Mouse (Mus musculus): ENCODE measurements around the gene Calcoco1.
A peak's percentile ranks its signal among the peaks of the same experiment; 100 is the strongest.

The Calcoco1 gene

DNA sequence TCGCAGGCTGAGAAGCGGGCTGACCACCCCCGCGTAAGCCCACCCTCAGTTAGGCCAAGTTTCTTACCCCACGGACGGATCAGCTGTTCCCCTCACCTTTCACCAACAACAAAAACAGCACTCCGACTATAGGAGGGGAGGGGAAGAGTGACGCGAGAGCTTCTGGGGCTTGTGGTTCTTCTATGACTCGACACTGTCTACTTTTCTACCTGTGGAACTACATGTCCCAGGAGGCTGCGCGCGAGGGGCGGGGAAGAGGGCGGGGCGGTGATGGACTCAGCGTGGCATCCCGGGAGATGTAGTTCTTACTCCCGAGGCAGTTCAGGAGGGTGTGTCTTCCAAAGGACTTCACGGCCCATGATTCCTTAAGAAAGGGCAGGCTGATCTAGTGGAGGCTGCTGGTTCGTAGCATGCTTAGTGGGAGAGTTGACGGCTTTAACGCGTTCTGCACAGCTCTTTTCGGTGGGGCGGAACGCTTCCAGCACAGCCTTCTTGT lies at the start of gene Calcoco1:
Gene Calcoco1, minus strand, starts transcription at position 199 of the 496 bp plus-strand sequence.
- DNase-seq (ENCODE audit: low read depth, low spot score) = peak; percentile 99

DNA sequence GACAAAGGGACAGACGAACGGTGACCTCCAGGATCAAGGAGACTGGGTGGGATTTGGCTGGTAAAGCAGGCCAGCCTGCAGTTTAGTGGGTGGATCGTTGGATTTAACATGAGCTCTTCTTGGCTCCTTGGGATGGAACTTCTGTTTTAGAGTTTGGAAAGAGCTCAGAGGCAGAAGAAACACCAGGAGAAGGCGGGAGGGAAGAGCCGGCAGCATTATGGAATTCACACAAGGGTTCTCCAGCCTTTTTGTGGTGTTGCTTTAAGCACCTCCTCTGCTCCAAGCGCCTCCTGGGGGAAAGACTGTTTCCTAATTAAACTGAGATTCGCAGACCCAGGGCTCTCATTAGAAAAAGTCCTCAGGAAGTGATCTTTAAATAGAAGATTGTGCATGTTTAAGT lies 48.9 kb upstream of the Calcoco1 start:
- peak; percentile 45 for DNase-seq (ENCODE audit: low read depth, low spot score)

GRCm38 (mm10) chr15:102765207-102765606 lies 43.2 kb upstream of the Calcoco1 start:
- DNase-seq (ENCODE audit: low read depth, low spot score) = no peak

GRCm38 (mm10) chr15:102761745-102762378 lies 39.9 kb upstream of the Calcoco1 start:
- peak; percentile 87 for DNase-seq (ENCODE audit: low read depth, low spot score)

- DNase-seq (ENCODE audit: low read depth, low spot score) = no peak
These were observed 35.7 kb upstream of the Calcoco1 start for GRCm38 (mm10) chr15:102757686-102758085.

GRCm38 (mm10) chr15:102755053-102755452 lies 33.1 kb upstream of the Calcoco1 start:
- DNase-seq (ENCODE audit: low read depth, low spot score) = no peak

DNA sequence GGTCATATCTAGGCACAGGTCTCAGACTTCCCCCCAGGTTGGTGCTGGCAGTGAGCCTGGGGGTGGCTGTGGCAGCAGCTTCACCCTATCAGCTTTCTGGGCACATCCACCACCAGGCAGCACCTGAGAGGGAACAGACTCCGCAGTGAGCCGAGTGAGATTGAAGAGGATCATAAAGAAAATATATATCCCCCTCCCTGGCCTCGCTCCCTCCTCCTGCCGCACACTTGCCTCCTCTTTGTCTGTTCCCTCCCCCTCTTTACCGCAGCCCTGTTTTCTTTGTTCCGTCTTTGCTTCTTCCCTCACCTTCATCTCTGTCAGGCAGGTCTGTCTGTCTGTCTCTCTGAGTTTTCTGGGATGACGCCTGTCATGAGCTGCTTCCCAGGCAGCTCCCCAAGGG lies 32.4 kb upstream of the Calcoco1 start:
- DNase-seq (ENCODE audit: low read depth, low spot score) = no peak

- peak; percentile 54 for DNase-seq (ENCODE audit: low read depth, low spot score)
These were observed 31.2 kb upstream of the Calcoco1 start for GRCm38 (mm10) chr15:102753170-102753569.

DNA sequence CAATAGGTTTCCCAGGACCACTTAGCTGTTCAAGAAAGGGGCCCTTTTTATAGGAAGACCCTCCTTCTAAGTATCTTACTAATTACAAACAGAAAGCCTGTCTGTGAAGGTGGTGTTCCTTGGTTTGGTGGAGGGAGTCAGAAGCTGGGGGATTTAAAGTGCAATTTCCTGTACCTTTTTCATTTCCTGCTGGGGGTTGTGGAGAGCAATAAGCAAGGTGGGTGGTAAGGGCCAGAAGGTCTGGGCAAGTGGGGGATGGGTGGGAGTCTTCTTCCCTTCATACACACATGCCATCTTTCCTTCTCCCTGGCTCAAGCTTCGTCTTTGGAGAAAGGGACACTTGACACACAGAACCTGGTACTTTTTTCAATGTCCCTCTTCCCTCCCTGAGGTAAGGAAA lies 30.2 kb upstream of the Calcoco1 start:
- no peak for DNase-seq (ENCODE audit: low read depth, low spot score)

DNA sequence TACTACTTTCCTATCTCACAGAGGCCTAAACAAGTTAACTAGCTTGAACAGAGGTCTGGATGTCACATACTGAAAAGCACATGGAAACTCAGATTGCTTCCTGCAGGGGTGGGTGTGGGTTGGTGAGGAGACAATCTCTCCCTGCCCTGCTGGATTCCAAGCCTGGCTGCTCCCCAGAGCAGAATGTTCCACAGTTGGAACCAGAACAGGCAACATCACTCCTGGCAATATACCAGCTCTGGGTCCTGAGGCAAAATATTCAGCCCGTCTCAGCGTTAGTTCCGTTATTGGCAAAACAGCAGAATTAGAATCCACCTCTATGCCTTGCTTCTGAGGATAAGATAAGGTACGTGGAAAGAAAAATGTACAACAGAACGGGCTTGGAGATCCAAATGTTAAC lies 28.3 kb upstream of the Calcoco1 start:
- DNase-seq (ENCODE audit: low read depth, low spot score) = peak; percentile 72

DNA sequence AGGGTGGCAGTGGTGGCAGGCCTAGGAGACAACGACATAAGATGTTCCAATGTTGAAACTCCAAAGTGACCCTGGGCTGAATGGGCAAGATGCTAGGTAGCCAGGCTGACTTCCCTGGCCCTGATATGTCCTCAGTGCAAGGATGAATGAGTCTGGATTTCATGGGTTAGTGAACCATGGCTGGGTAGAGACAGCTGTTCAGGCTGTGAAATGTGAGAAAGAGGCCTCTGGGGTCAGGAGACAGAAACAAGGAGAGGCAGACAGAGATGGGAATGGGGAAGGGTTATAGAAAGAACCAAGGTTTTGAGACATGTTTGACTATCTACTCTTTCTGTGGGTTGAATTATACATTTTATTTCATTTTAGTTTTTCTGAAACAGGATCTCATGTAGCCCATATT lies 27.1 kb upstream of the Calcoco1 start:
- no peak for DNase-seq (ENCODE audit: low read depth, low spot score)

- no peak for DNase-seq (ENCODE audit: low read depth, low spot score)
These were observed 25.9 kb upstream of the Calcoco1 start for GRCm38 (mm10) chr15:102747853-102748252.

DNA sequence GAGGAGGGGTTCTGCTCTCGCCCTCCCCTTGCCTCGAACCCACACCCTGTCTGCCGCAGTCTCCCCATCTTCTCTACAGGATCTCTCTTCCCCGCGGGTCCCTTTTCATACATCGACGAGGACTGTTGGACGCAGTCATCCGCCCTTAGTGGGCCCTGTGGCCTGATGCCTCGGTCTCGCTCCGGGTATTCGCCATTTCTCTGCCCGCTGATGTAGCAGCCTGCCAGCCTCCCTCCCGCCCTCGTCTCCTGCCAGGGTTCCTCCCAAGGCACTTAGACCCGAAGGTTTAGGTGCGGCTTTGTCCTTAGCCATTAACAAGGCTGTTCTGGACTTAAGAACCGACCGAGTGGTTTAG lies 25.3 kb upstream of the Calcoco1 start:
- DNase-seq (ENCODE audit: low read depth, low spot score) = peak; percentile 62

DNA sequence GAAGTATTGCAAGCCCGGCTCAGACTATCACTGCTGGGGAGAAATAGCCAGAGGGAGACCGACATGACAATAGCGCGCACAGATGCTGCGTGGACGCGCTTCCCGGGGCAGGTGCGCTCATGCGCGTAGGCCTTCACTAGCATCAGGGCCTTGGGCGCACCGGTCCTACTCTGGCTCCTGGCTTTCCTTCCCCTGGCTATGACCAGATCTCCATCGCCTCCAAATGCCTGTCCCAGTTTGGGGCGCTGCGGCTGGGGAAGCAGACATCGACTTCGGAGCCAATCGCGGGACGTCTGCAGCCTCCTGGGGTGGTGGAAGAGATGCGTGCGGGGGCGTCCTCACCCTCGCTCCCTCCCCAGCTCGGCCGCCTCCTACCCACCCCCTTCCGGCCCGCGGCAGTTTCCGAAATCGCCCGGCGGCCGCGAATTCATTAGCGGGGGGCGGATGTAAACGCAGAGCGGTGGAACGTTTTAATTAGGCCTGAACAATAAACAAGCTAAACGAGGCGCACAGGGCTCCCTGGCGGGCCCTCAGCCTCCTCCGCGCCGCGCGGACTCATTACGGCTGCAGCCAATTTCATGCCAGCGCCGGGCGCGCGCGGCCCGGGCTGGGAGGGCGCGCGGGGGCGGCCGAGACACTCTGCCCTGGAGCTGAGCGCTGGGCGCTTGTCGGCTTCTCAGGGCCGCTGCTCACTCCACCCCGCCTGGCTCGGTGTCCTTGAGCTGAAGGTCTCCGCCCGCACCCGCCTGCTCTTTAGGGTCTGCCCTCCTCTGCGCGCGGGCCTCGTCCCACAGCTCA lies 24.7 kb upstream of the Calcoco1 start:
- DNase-seq (ENCODE audit: low read depth, low spot score) = peak; percentile 93

- DNase-seq (ENCODE audit: low read depth, low spot score) = no peak
These were observed 24.1 kb upstream of the Calcoco1 start for GRCm38 (mm10) chr15:102746126-102746487.

GRCm38 (mm10) chr15:102745387-102745786 lies 23.4 kb upstream of the Calcoco1 start:
- no peak for DNase-seq (ENCODE audit: low read depth, low spot score)

DNA sequence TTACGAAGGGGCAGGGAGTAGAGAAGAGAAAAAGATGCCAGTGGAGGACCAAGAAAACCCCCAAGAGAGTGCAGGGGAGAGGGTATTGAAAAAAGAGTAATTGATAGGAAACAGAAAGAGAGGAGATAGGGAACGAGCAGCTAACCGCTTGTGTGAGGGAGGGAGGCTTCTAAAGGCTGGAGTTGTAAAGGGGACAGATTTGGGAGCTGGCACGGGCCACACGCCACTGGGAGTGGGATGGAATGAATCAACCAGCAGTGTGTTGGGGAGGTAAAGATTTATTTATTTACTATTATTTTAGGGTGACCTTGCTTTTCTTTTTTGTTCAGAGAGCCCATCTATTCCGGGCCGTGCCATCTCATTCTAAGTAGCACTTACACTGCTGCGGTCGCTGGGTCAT lies 22.9 kb upstream of the Calcoco1 start:
- DNase-seq (ENCODE audit: low read depth, low spot score) = no peak

DNA sequence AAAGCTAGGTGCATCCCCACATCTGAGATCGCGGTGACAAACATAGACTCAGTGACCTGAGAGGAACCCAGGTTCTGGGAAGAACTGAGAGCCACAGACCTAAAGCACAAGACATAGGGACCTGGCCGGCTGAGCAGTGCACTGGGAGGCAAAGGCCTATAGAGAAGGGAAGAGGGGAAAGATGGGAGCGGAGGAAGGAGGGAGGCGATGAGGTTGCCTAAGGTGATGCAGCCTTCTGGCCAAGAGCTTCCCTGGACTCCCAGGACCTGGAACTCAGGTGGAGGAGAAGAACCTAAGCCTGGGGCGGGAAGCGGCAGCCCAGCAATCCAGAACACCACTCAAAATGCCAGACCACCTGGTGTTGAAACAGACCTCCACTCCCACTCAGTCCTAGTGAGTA lies 22.4 kb upstream of the Calcoco1 start:
- DNase-seq (ENCODE audit: low read depth, low spot score) = peak; percentile 29

DNA sequence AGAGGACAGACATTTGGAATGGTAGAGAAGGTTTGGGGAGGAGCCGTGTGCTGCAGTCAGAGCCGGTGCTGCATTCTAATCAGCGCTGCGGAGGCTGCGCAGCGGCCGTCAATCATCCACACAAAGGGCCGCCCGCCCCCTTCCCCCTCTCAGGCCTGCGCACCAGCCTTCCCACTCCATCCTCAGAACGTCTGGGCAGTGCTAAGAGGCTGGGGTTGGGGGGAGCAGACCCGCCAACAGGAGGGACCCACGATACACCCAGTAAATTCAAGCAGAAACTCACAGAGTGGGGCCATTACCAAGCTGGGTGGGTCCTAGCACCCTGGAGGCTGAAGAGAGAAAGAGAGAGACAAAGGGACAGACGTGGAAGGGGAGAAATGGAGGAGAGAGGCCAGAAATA lies 22.0 kb upstream of the Calcoco1 start:
- DNase-seq (ENCODE audit: low read depth, low spot score) = peak; percentile 77

DNA sequence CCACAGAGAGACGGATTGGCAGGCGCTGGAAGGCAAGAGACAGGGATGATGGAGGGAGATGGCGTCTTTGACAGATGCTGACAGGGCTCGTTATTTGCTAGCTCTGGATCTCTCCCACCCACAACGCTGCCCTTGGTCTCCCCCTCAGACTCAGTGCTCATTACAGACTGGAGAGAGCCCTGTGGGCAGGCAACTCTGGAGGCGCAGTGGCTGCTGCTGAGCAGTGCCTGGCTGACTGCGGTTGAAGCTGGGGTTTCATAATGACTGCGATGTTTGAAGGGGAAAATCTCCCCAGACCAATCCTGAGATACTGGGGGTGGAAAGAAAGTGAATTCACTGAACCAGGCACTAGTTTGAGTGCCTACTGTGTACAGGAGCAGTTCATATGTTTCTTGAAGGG lies 21.2 kb upstream of the Calcoco1 start:
- peak; percentile 49 for DNase-seq (ENCODE audit: low read depth, low spot score)

GRCm38 (mm10) chr15:102742589-102742988 lies 20.6 kb upstream of the Calcoco1 start:
- DNase-seq (ENCODE audit: low read depth, low spot score) = peak; percentile 96

GRCm38 (mm10) chr15:102739520-102740297 lies 17.7 kb upstream of the Calcoco1 start:
- peak; percentile 91 for DNase-seq (ENCODE audit: low read depth, low spot score)

Measured in brain, adult 2 months (tissue).